In genomic region chr14:99313062-99313461, GRCm38 (mm10) we compare ENCODE assay signal across 20 mouse cellular contexts. TPM values are rescaled to one million over a fixed set of nuclear protein-coding genes. Genes with fewer than 3 reads are reported as not detected.
DNase-seq lines count a peak whose midpoint lies in the region; ATAC-seq and TF ChIP-seq lines count a peak whose summit lies in the region.
"Had no signal": no experiment of that assay in that cellular context is flagged by ENCODE, and none has a peak within 500 bp of the region (broad histone marks: within the 10 kb centered on the region; RNA-seq: fewer than 3 reads in every experiment).

No protein-coding gene starts in this region.

- no peak overlapping the region for H3K4me2 ChIP-seq in intestine, embryonic 15.5 days (replicated peaks)
- H3K4me2 ChIP-seq in intestine, postnatal 0 days (replicated peaks; ENCODE audit: low read depth) = no peak overlapping the region
- no peak overlapping the region for H3K4me2 ChIP-seq in myocyte (ENCODE audit: low read depth)
- H3K4me2 ChIP-seq: embryonic facial prominence, embryonic 15.5 days; heart, embryonic 15.5 days; hindbrain, embryonic 12.5 days had no signal

- H3K36me3 ChIP-seq in intestine, embryonic 15.5 days = 0 out of 2 replicates have a peak, but pooled peaks cover 3% of the 10 kb centered on the region
- peaks cover 28% of the 10 kb centered on the region for H3K36me3 ChIP-seq in intestine, postnatal 0 days (ENCODE audit: control insufficient read depth, insufficient read depth)
- H3K36me3 ChIP-seq in E14TG2a.4 (ENCODE audit: insufficient read depth, low read length) (peaks cover 81% of the 10 kb centered on the region), ES-Bruce4 (ENCODE audit: control insufficient read depth, insufficient read depth, low read length, poor library complexity, severe bottlenecking) (peaks cover 59% of the 10 kb centered on the region), myocyte (ENCODE audit: control insufficient read depth, insufficient read depth) (peaks cover 47% of the 10 kb centered on the region)
- H3K36me3 ChIP-seq in embryonic facial prominence, embryonic 10.5 days (replicated peaks) = peaks cover 4% of the 10 kb centered on the region
- H3K36me3 ChIP-seq: hindbrain, embryonic 12.5 days had no signal

- ATAC-seq in intestine, embryonic 15.5 days = 0 out of 2 replicates have a peak, but pooled peaks have one; percentile 18
- no peak for ATAC-seq in intestine, postnatal 0 days
- ATAC-seq: forebrain, embryonic 14.5 days; hindbrain, postnatal 0 days had no signal

- H3K9ac ChIP-seq in intestine, embryonic 15.5 days = no peak overlapping the region
- H3K9ac ChIP-seq in intestine, postnatal 0 days (ENCODE audit: low read depth, low read length) = no peak overlapping the region
- 0 out of 2 replicates have a peak overlapping the region, but pooled peaks have one; percentile 52 for H3K9ac ChIP-seq in ES-Bruce4 (ENCODE audit: low read depth, poor library complexity, severe bottlenecking)
- H3K9ac ChIP-seq: embryonic facial prominence, embryonic 15.5 days; heart, embryonic 15.5 days; hindbrain, embryonic 12.5 days had no signal

- TF ChIP-seq POLR2A in ES-Bruce4 (IDR thresholded peaks at IDR 0.05; ENCODE audit: insufficient read depth, low read length) (no peak), myocyte (IDR thresholded peaks at IDR 0.05; ENCODE audit: insufficient read length, low read depth) (peak; percentile 46)

- DNase-seq in adrenal gland, adult 18-20 months (ENCODE audit: low spot score in 2 of 2) = no peak
- DNase-seq in cerebellum, adult 11-12 months = no peak
- no peak for DNase-seq in embryonic facial prominence, embryonic 10.5 days (ENCODE audit: low spot score)
- DNase-seq: adrenal gland, postnatal 14 days; cerebellum, adult 18-20 months; gastrocnemius, adult 2 months; gastrocnemius, postnatal 25 days; heart, postnatal 36 days had no signal

- H3K79me2 ChIP-seq in myocyte (ENCODE audit: control insufficient read depth, insufficient read depth) = peaks cover 38% of the 10 kb centered on the region

- no peak for TF ChIP-seq EP300 in ES-Bruce4 (IDR thresholded peaks at IDR 0.05; ENCODE audit: insufficient read depth, low read depth, low read length)

- H3K9me3 ChIP-seq in intestine, embryonic 15.5 days = no peaks in the 10 kb centered on the region
- H3K9me3 ChIP-seq in intestine, postnatal 0 days (ENCODE audit: control insufficient read depth) = no peaks in the 10 kb centered on the region
- H3K9me3 ChIP-seq in E14TG2a.4 (ENCODE audit: low read length) (no peaks in the 10 kb centered on the region), ES-Bruce4 (replicated peaks; ENCODE audit: control insufficient read depth, insufficient read depth, low read length, poor library complexity, severe bottlenecking) (no peaks in the 10 kb centered on the region)
- H3K9me3 ChIP-seq in embryonic facial prominence, embryonic 10.5 days = 0 out of 2 replicates have a peak, but pooled peaks cover 3% of the 10 kb centered on the region
- H3K9me3 ChIP-seq: embryonic facial prominence, embryonic 15.5 days; forebrain, embryonic 10.5 days; heart, embryonic 15.5 days; hindbrain, embryonic 12.5 days had no signal

- 94% methylated on average over 24 of the region's 24 CpGs for WGBS in intestine, embryonic 15.5 days
- WGBS in intestine, postnatal 0 days = 92% methylated on average over 24 of the region's 24 CpGs
- WGBS in embryonic facial prominence, embryonic 10.5 days = 83% methylated on average over 24 of the region's 24 CpGs

- no peaks in the 10 kb centered on the region for H3K27me3 ChIP-seq in intestine, embryonic 15.5 days (replicated peaks)
- no peaks in the 10 kb centered on the region for H3K27me3 ChIP-seq in intestine, postnatal 0 days (replicated peaks; ENCODE audit: control insufficient read depth, insufficient read depth, low read length)
- H3K27me3 ChIP-seq in E14TG2a.4 (ENCODE audit: insufficient read depth, low read length) (no peaks in the 10 kb centered on the region), ES-Bruce4 (ENCODE audit: control insufficient read depth, insufficient read depth, low read length, poor library complexity, severe bottlenecking) (no peaks in the 10 kb centered on the region), myocyte (ENCODE audit: control insufficient read depth, insufficient read depth, insufficient read length) (no peaks in the 10 kb centered on the region)
- no peaks in the 10 kb centered on the region for H3K27me3 ChIP-seq in embryonic facial prominence, embryonic 10.5 days (replicated peaks; ENCODE audit: low read depth, poor library complexity, severe bottlenecking)
- H3K27me3 ChIP-seq: embryonic facial prominence, embryonic 15.5 days; heart, embryonic 15.5 days; hindbrain, embryonic 12.5 days had no signal

- H3K4me3 ChIP-seq in intestine, embryonic 15.5 days (replicated peaks) = no peak overlapping the region
- H3K4me3 ChIP-seq in intestine, postnatal 0 days (ENCODE audit: low read depth, low read length) = no peak overlapping the region
- H3K4me3 ChIP-seq in E14TG2a.4 (replicated peaks; ENCODE audit: low read length) = peak overlapping the region; percentile 62
- H3K4me3 ChIP-seq in ES-Bruce4 (ENCODE audit: low read depth, low read length) = peak overlapping the region; percentile 22
- H3K4me3 ChIP-seq in myocyte = no peak overlapping the region
- H3K4me3 ChIP-seq in embryonic facial prominence, embryonic 10.5 days = no peak overlapping the region
- H3K4me3 ChIP-seq: embryonic facial prominence, embryonic 15.5 days; erythroblast, embryonic 14.5 days; forebrain, embryonic 10.5 days; gastrocnemius, adult 2 months; heart, embryonic 15.5 days; hindbrain, embryonic 12.5 days had no signal

- no peak for TF ChIP-seq CTCF in intestine, postnatal 0 days (IDR thresholded peaks at IDR 0.05; ENCODE audit: low read depth)
- TF ChIP-seq CTCF in E14TG2a.4 (conservative IDR thresholded peaks at IDR 0.05; ENCODE audit: low read length) (no peak), ES-Bruce4 (IDR thresholded peaks at IDR 0.05; ENCODE audit: low read depth, low read length) (no peak)

- H3K27ac ChIP-seq in intestine, embryonic 15.5 days = no peak overlapping the region
- no peak overlapping the region for H3K27ac ChIP-seq in intestine, postnatal 0 days (ENCODE audit: low read depth, low read length)
- H3K27ac ChIP-seq in ES-Bruce4 (ENCODE audit: insufficient read depth, low read length) = no peak overlapping the region
- no peak overlapping the region for H3K27ac ChIP-seq in embryonic facial prominence, embryonic 10.5 days (replicated peaks)
- H3K27ac ChIP-seq: embryonic facial prominence, embryonic 15.5 days; forebrain, embryonic 10.5 days; gastrocnemius, adult 2 months; heart, embryonic 15.5 days; hindbrain, embryonic 12.5 days; hindbrain, postnatal 0 days had no signal

- H3K4me1 ChIP-seq in intestine, embryonic 15.5 days (replicated peaks) = no peaks in the 10 kb centered on the region
- no peaks in the 10 kb centered on the region for H3K4me1 ChIP-seq in intestine, postnatal 0 days (replicated peaks; ENCODE audit: control insufficient read depth, insufficient read depth, low read length)
- H3K4me1 ChIP-seq in E14TG2a.4 (replicated peaks; ENCODE audit: low read depth, low read length) = peaks cover 90% of the 10 kb centered on the region
- H3K4me1 ChIP-seq in ES-Bruce4 (ENCODE audit: control insufficient read depth, insufficient read depth, low read length) = peaks cover 6% of the 10 kb centered on the region
- no peaks in the 10 kb centered on the region for H3K4me1 ChIP-seq in embryonic facial prominence, embryonic 10.5 days
- H3K4me1 ChIP-seq: forebrain, embryonic 10.5 days; heart, embryonic 15.5 days; hindbrain, embryonic 12.5 days had no signal

- H3ac ChIP-seq in myocyte (ENCODE audit: control insufficient read depth, insufficient read length) = no peak overlapping the region

TF ChIP-seq in myocyte, 11 proteins besides CTCF, POLR2A, EP300 and RAD21:
- TF ChIP-seq MAX (IDR thresholded peaks at IDR 0.05; ENCODE audit: low read depth) (no peak), TCF12 (IDR thresholded peaks at IDR 0.05; ENCODE audit: insufficient read depth, poor library complexity, severe bottlenecking) (no peak), TCF3 (IDR thresholded peaks at IDR 0.05; ENCODE audit: insufficient read length, low read depth) (no peak), POLR2AphosphoS2 (IDR thresholded peaks at IDR 0.05; ENCODE audit: insufficient read length, low read depth) (peak; percentile 50), REST (IDR thresholded peaks at IDR 0.05; ENCODE audit: insufficient read depth, insufficient read length) (no peak), SRF (IDR thresholded peaks at IDR 0.05; ENCODE audit: control insufficient read depth, insufficient read length, low read depth) (no peak), USF1 (IDR thresholded peaks at IDR 0.05; ENCODE audit: low read depth) (no peak)
TF ChIP-seq in myocyte: peak in this region for 1.

RNA-seq across cellular contexts. Expression of gene Klf5, which starts 14.6 kb away (rescaled TPM):
- 95.8 and 112 TPM in 2 replicates for polyA plus RNA-seq in intestine, embryonic 15.5 days (2015; fragmentation: Nextera tagmentation; extraction: Ambion mirVana)
- 87.6 and 93.7 TPM in 2 replicates for polyA plus RNA-seq in intestine, postnatal 0 days (2015; fragmentation: Nextera tagmentation; extraction: Ambion mirVana)
- 122 and 125 TPM in 2 replicates for polyA plus RNA-seq in ES-Bruce4 (2011; ENCODE audit: insufficient read depth, insufficient read length, low read depth, missing spikeins)
- 52.0 TPM for polyA plus RNA-seq in myocyte (2012; fragmentation: generic; extraction: Trizol)
- 1 to 10 TPM; 5.3 to 8.0 TPM for total RNA-seq in adrenal gland, adult 18-20 months (2021)
- 3.1 TPM in 2 replicates for polyA plus RNA-seq in embryonic facial prominence, embryonic 10.5 days (2016; fragmentation: Nextera tagmentation; extraction: Ambion mirVana)

Comparison
In these comparisons a context has a peak if more than half of its experiments do, and no peak if none do; other contexts are left out.
1. H3K4me3 ChIP-seq: peak in E14TG2a.4 (single experiment) and ES-Bruce4 (single experiment); none in intestine, embryonic 15.5 days (single experiment), intestine, postnatal 0 days (single experiment), myocyte (single experiment) and embryonic facial prominence, embryonic 10.5 days (single experiment).
2. RNA of gene Klf5, which starts 14.6 kb away (polyA plus RNA-seq): 122 to 125 TPM in ES-Bruce4, 95.8 to 112 TPM in intestine, embryonic 15.5 days, 87.6 to 93.7 TPM in intestine, postnatal 0 days and 52.0 TPM in myocyte (single experiment); 3.1 TPM in embryonic facial prominence, embryonic 10.5 days; every median in the first group is over 10 times any median in the second.